Mouse (Mus musculus) E14TG2a.4 (cell line): ENCODE measurements around the gene Cd9.

ENCODE experiments used
- CTCF ChIP-seq: conservative IDR thresholded peaks from 2 replicates; pipeline ENCODE4 v1.5.1; 2014; ENCODE audit warnings: low read length
- POU5F1 ChIP-seq: IDR thresholded peaks from 2 replicates; pipeline ENCODE4 v1.6.1; 2014; ENCODE audit warnings: low read length, borderline replicate concordance

DNA sequence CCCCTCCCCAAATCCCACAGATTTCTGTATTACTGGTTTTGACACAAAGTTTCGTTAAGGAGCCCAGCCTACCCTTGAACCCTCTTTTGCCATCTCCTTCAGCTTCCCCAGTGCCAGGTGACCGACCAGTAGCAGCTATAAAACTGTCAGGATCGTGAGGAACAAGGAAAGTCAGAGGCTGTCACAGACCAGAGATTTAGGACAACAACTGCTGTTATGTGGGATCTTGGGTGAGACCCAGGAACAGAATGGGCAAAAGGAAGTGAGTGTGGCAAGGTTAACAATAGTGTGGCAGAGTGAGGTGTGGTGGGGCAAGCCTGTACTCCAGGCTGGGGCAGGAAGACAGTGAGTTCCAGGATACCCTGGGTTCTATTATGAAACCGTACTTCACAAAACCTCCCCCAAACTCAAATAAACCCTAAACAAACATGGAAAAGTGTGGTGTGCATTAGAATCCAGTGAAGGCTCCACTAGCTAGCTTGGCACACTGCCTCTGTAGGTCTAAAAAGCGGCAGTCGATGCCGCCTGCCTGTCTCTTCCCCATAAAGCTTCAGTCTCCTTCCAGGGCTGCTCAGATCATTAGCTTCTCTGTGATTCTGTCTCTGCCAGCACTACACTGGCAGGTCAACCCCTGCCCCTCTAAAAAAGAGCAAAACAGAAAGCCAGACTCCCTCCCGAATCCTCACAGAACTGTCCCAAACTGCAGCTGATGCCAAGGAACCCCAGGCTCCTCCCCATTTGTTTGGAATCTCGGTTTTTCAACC, 17.6 kb downstream of the Cd9 start:
- TF ChIP-seq CTCF (no peak), POU5F1 (no peak)
